Mouse (Mus musculus) hindbrain, postnatal 0 days (tissue): ENCODE data around the gene Tap2. TPM values are rescaled to one million over a fixed set of nuclear protein-coding genes. Genes with fewer than 3 reads are reported as not detected.
"Not testable (repeated sequence)": the region's sequence is repeated elsewhere in the genome, so short reads cannot be mapped to it uniquely, and the experiment has no call there.

Source experiments
- ATAC-seq: fragments of 200-750 bp; cut with Nextera tagmentation; 2 replicates; pipeline ENCODE4 v1.8.0; 2017; ENCODE audit warnings: mild to moderate bottlenecking, moderate TSS enrichment, moderate library complexity
- DNase-seq: peaks from one replicate; pipeline ENCODE4 v3.0.0-alpha.2; 2015; ENCODE audit warnings: low spot score
- H3K27ac ChIP-seq: fragments of 300-500 bp; sonication (generic); 2 replicates; pipeline ENCODE4 v1.5.1; 2014; ENCODE audit warnings: mild to moderate bottlenecking
- H3K27me3 ChIP-seq: fragments of 300-500 bp; sonication (generic); 2 replicates; pipeline ENCODE4 v1.6.1; 2014; ENCODE audit warnings: low read length, mixed read lengths; ENCODE audit not compliant: insufficient read depth
- H3K36me3 ChIP-seq: fragments of 300-500 bp; sonication (generic); 2 replicates; pipeline ENCODE4 v1.6.1; 2014; ENCODE audit warnings: low read length, mixed read lengths; ENCODE audit not compliant: insufficient read depth
- H3K4me1 ChIP-seq: fragments of 300-500 bp; sonication (generic); 2 replicates; pipeline ENCODE4 v1.6.1; 2014; ENCODE audit warnings: antibody characterized with exemption, low read length, mixed read lengths; ENCODE audit not compliant: insufficient read depth
- H3K4me2 ChIP-seq: fragments of 300-500 bp; sonication (generic); 2 replicates; pipeline ENCODE4 v1.6.1; 2014; ENCODE audit warnings: low read depth, mild to moderate bottlenecking, low read length, moderate library complexity, mixed read lengths
- H3K4me3 ChIP-seq: fragments of 300-500 bp; sonication (generic); 2 replicates; pipeline ENCODE4 v1.5.1; 2014; ENCODE audit warnings: low read length
- H3K9ac ChIP-seq: fragments of 300-500 bp; sonication (generic); replicated peaks from 2 replicates; pipeline ENCODE4 v1.6.1; 2014; ENCODE audit warnings: mild to moderate bottlenecking, low read length, moderate library complexity, mixed read lengths
- H3K9me3 ChIP-seq: fragments of 300-500 bp; sonication (generic); 2 replicates; pipeline ENCODE4 v1.6.1; 2016; ENCODE audit warnings: low read length, mixed read lengths
- CTCF ChIP-seq: IDR thresholded peaks from 2 replicates; pipeline ENCODE4 v1.5.1; 2016; ENCODE audit warnings: antibody characterized with exemption, control low read depth, low read depth
- WGBS: fragments of 180-500 bp; shearing (Covaris S2); extraction: QIAGEN DNeasy Blood & Tissue Kit; methylation state at CpG from one replicate; pipeline ENCODE4 v1.1.7; 2014; 5-methylcytosine and 5-hydroxymethylcytosine counted together
- polyA plus RNA-seq: library from polyadenylated mRNA; unstranded; fragments of >200 nt; fragmentation: Nextera tagmentation; extraction: Ambion mirVana; gene quantifications from 2 replicates; pipeline ENCODE4 v1.2.1, GENCODE M21; 2015
- total RNA-seq: library from RNA; depleted of rRNA; stranded (reverse); fragments of >200 nt; gene quantifications from 2 replicates; pipeline ENCODE4 v1.2.3, GENCODE M21; 2014

Gene Tap2
- total and polyA plus RNA-seq, 2 experiments from 2014 or later: 0.89 to 6.5 TPM

- 92% methylated on average over 8 of the region's 11 CpGs for WGBS
- ATAC-seq: 0 out of 2 replicates have a peak, but pooled peaks have one; percentile 40
- H3K4me1 ChIP-seq, H3K27me3 ChIP-seq, H3K27ac ChIP-seq, H3K36me3 ChIP-seq, H3K9me3 ChIP-seq, H3K4me2 ChIP-seq, H3K9ac ChIP-seq, H3K4me3 ChIP-seq: not testable (repeated sequence)
- peak; percentile 64 for TF ChIP-seq CTCF
- peak; percentile 15 for DNase-seq
Observed at GRCm38 (mm10) chr17:34219096-34219495, 15.8 kb downstream of the Tap2 start.

DNA sequence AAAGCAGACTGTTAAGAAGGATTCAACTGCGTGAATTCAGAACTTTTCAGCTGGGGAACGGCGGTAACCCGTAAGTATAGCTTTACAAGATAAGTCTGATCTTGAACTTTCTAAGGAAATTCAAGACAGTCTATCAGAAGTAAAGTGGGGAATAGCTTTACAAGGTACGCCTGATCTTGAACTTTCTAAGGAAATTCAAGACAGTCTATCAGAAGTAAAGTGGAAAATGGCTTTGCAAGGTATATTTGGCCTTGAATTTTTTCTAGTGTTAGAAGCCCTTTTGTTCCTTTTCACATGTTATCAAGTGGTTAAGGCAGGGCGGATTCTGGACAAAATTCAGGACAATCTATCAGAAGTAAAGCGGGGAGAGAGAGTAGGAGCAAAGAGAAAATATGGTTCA, 16.5 kb downstream of the Tap2 start:
- not testable (repeated sequence) for H3K36me3 ChIP-seq, H3K9me3 ChIP-seq, DNase-seq, H3K4me2 ChIP-seq, H3K27me3 ChIP-seq, H3K27ac ChIP-seq, H3K4me3 ChIP-seq, H3K4me1 ChIP-seq, ATAC-seq, H3K9ac ChIP-seq
- WGBS: 89% methylated on average over 3 of the region's 7 CpGs

DNA sequence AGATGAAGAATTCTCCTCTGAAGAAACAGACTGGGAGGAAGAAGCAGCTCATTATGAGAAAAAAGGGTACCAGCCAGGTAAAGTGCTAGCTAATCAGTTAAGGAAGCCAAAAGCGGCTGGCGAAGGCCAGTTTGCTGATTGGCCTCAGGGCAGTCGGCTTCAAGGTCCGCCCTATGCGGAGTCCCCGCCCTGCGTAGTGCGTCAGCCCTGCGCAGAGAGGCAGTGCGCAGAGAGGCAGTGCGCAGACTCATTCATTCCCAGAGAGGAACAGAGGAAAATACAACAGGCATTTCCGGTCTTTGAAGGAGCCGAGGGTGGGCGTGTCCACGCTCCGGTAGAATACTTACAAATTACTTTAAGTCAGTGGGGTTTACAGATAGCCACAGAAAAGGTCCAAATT, 17.1 kb downstream of the Tap2 start:
- H3K9me3 ChIP-seq, H3K4me2 ChIP-seq, H3K4me3 ChIP-seq, H3K27ac ChIP-seq, H3K4me1 ChIP-seq, H3K27me3 ChIP-seq, H3K9ac ChIP-seq, DNase-seq, H3K36me3 ChIP-seq, ATAC-seq: not testable (repeated sequence)
- WGBS: 90% methylated on average over 3 of the region's 16 CpGs

DNA sequence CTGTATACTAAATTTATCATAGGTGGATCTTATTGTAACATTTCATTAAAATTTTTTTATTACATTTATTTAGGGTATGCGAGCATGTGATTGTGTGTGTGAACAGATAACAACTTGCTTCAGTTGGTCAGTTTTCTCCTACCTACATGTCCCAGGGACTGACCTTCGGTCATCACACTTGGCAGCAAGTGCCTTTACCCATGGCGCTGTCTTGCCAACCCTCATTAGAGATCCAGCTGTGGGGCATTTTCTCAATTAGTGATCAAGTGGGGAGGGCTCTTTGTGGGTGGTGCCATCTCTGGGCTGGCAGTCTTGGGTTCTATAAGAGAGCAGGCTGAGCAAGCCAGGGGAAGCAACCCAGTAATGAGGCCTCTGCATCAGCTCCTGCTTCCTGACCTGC, 21.5 kb downstream of the Tap2 start:
- H3K4me2 ChIP-seq: no peak overlapping the region
- DNase-seq: no peak
- ATAC-seq: no peak
- no peak overlapping the region for H3K27ac ChIP-seq
- H3K27me3 ChIP-seq: no peaks in the 10 kb centered on the region
- no peak overlapping the region for H3K9ac ChIP-seq
- WGBS: 97% methylated on average over 3 of the region's 3 CpGs
- H3K9me3 ChIP-seq: no peaks in the 10 kb centered on the region
- no peaks in the 10 kb centered on the region for H3K36me3 ChIP-seq
- no peak for TF ChIP-seq CTCF
- H3K4me3 ChIP-seq: no peak overlapping the region
- no peaks in the 10 kb centered on the region for H3K4me1 ChIP-seq

DNA sequence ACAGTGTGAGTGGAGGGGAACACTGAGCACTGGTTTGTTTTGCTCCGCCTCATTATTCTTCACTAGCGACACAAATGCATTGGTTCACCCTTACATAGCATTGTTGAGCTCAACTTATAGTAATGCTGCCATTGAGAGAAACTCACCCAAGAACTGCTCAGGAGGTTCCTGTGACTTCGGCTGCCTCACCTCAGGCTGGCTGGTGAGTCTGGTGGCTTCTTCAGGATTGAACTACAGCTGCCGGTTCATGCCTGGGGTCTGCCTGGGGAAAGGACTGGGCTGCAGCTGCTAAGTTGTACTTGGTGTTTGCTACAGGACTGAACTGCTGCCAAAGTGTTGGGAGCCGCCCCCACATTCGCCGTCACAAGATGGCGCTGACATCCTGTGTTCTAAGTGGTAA, 22.1 kb downstream of the Tap2 start:
- Histone ChIP-seq H3K4me1 (no peaks in the 10 kb centered on the region), H3K9me3 (no peaks in the 10 kb centered on the region), H3K27me3 (no peaks in the 10 kb centered on the region), H3K9ac (no peak overlapping the region), H3K4me2 (no peak overlapping the region), H3K4me3 (no peak overlapping the region), H3K36me3 (no peaks in the 10 kb centered on the region), H3K27ac (no peak overlapping the region)
- no peak for TF ChIP-seq CTCF
- ATAC-seq: no peak
- 95% methylated on average over 8 of the region's 8 CpGs for WGBS
- no peak for DNase-seq

DNA sequence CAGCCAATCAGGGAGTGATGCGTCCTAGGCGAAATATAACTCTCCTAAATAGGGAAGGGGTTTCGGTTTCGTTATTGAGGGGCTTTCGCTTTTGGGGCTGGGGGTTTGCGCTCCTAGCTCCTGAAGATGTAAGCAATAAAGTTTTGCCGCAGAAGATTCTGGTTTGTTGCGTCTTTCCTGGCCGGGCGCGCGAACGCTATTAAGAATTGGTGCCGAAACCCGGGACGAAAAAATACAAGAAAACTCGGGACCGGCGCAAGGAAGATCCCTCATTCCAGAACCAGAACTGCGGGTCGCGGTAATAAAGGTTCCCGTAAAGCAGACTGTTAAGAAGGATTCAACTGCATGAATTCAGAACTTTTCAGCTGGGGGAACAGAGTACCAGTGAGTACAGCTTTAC, 22.6 kb downstream of the Tap2 start:
- H3K4me1 ChIP-seq, H3K36me3 ChIP-seq, DNase-seq, ATAC-seq, H3K9me3 ChIP-seq, H3K4me2 ChIP-seq, H3K27me3 ChIP-seq, H3K27ac ChIP-seq, H3K9ac ChIP-seq, H3K4me3 ChIP-seq: not testable (repeated sequence)
- WGBS: 98% methylated on average over 13 of the region's 23 CpGs

DNA sequence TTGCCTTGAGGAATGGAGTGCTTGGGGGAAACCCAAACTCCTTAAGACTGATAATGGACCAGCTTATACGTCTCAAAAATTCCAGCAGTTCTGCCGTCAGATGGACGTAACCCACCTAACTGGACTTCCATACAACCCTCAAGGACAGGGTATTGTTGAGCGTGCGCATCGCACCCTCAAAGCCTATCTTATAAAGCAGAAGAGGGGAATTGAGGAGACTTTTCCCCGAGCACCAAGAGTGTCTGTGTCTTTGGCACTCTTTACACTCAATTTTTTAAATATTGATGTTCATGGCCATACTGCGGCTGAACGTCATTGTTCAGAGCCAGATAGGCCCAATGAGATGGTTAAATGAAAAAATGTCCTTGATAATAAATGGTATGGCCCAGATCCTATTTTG, 27.6 kb downstream of the Tap2 start:
- H3K9me3 ChIP-seq, H3K27me3 ChIP-seq, H3K4me1 ChIP-seq, H3K4me2 ChIP-seq, H3K4me3 ChIP-seq, DNase-seq, ATAC-seq, H3K27ac ChIP-seq, H3K9ac ChIP-seq, H3K36me3 ChIP-seq: not testable (repeated sequence)
- WGBS: 95% methylated on average over 7 of the region's 9 CpGs

- H3K4me3 ChIP-seq, H3K9ac ChIP-seq, H3K36me3 ChIP-seq, ATAC-seq, H3K27me3 ChIP-seq, H3K4me2 ChIP-seq, DNase-seq, H3K4me1 ChIP-seq, H3K27ac ChIP-seq, H3K9me3 ChIP-seq: not testable (repeated sequence)
- WGBS: 100% methylated on average over 3 of the region's 7 CpGs
Observed at GRCm38 (mm10) chr17:34232021-34232420, 28.7 kb downstream of the Tap2 start.
